Mouse (Mus musculus) liver, embryonic 16.5 days (tissue): ENCODE data around the gene Tbp. TPM values are rescaled to one million over a fixed set of nuclear protein-coding genes. Genes with fewer than 3 reads are reported as not detected.
A peak's percentile ranks its signal among the peaks of the same experiment; 100 is the strongest.
"Not testable (repeated sequence)": the region's sequence is repeated elsewhere in the genome, so short reads cannot be mapped to it uniquely, and the experiment has no call there.

ENCODE experiments used
- ATAC-seq: fragments of 200-750 bp; cut with Nextera tagmentation; 2 replicates; pipeline ENCODE4 v1.8.0; 2017; ENCODE audit warnings: low read depth, mild to moderate bottlenecking, moderate number of reproducible peaks, moderate library complexity
- H3K27ac ChIP-seq: fragments of 300-500 bp; sonication (generic); 2 replicates; pipeline ENCODE4 v1.5.1; 2014; ENCODE audit warnings: mild to moderate bottlenecking, low read length
- H3K27me3 ChIP-seq: fragments of 300-500 bp; sonication (generic); 2 replicates; pipeline ENCODE4 v1.6.1; 2014; ENCODE audit warnings: low read depth, low read length, mixed read lengths; ENCODE audit not compliant: control insufficient read depth, insufficient read depth
- H3K36me3 ChIP-seq: fragments of 300-500 bp; sonication (generic); 2 replicates; pipeline ENCODE4 v1.6.1; 2014; ENCODE audit warnings: mild to moderate bottlenecking; ENCODE audit not compliant: control insufficient read depth, insufficient read depth
- H3K4me1 ChIP-seq: fragments of 300-500 bp; sonication (generic); 2 replicates; pipeline ENCODE4 v1.6.1; 2014; ENCODE audit warnings: low read depth, low read length, mixed read lengths; ENCODE audit not compliant: control insufficient read depth
- H3K4me2 ChIP-seq: fragments of 300-500 bp; sonication (generic); 2 replicates; pipeline ENCODE4 v1.6.1; 2014; ENCODE audit warnings: low read depth, low read length, mixed read lengths
- H3K4me3 ChIP-seq: fragments of 300-500 bp; sonication (generic); 2 replicates; pipeline ENCODE4 v1.5.1; 2014; ENCODE audit warnings: low read depth, mild to moderate bottlenecking, low read length
- H3K9ac ChIP-seq: fragments of 300-500 bp; sonication (generic); 2 replicates; pipeline ENCODE4 v1.6.1; 2014; ENCODE audit warnings: low read depth, low read length
- H3K9me3 ChIP-seq: fragments of 300-500 bp; sonication (generic); replicated peaks from 2 replicates; pipeline ENCODE4 v1.6.1; 2016; ENCODE audit warnings: low read length; ENCODE audit not compliant: control insufficient read depth
- WGBS: fragments of 180-500 bp; shearing (Covaris S2); extraction: QIAGEN DNeasy Blood & Tissue Kit; methylation state at CpG from one replicate; pipeline ENCODE4 v1.1.7; 2014; ENCODE audit not compliant: insufficient replicate concordance; 5-methylcytosine and 5-hydroxymethylcytosine counted together
- polyA plus RNA-seq: library from polyadenylated mRNA; unstranded; fragments of >200 nt; fragmentation: Nextera tagmentation; extraction: Ambion mirVana; gene quantifications from 2 replicates; pipeline ENCODE4 v1.2.1, GENCODE M21; 2015

Gene Tbp
- polyA plus RNA-seq, 1 experiment from 2014 or later = 17.1 TPM

DNA sequence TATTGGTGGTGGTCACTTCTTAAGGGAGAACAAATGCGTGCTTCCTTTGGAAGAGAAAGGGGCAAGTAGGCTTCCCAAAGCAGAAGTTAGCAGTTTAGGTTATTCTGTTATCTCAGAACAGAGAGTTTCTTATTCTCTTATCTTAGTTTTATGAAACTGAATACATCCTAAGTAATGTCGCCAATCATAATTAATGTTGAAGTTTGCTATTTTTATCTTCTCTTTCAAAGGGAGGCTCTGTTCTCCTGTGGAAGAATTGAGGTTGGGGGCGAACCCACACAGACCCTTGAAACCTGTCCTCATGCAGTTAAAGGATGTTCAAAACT, 28.1 kb downstream of the Tbp start:
- Histone ChIP-seq H3K4me3 (peak overlapping the region; percentile 94), H3K27ac (peak overlapping the region; percentile 84), H3K9me3 (no peaks in the 10 kb centered on the region), H3K36me3 (peaks cover 6% of the 10 kb centered on the region), H3K4me2 (peak overlapping the region; percentile 95), H3K4me1 (peaks cover 10% of the 10 kb centered on the region), H3K9ac (peak overlapping the region; percentile 86), H3K27me3 (no peaks in the 10 kb centered on the region)
- WGBS = 21% methylated on average over 3 of the region's 3 CpGs
- ATAC-seq = no peak

DNA sequence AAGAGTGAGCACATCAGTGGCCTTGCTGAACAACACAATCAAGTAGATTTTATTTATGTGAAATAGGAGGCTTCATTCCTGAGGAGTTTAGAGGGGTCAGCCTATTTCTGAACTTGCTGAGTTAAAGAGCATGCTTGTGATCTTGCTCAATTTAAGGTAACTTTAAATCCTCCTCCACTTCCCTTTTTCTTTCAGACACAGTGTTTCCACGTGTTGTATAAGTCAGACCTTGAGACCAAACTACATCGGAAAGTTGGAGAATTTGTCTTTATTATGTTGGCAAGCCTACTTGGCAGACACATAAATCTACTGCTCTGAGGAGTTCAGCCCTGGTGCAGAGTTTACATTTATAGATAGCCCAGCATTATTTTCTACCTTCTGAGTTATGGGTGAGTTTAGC, 29.2 kb downstream of the Tbp start:
- H3K27ac ChIP-seq = no peak overlapping the region
- no peaks in the 10 kb centered on the region for H3K27me3 ChIP-seq
- no peak for ATAC-seq
- H3K9me3 ChIP-seq = no peaks in the 10 kb centered on the region
- no peak overlapping the region for H3K9ac ChIP-seq
- peaks cover 10% of the 10 kb centered on the region for H3K4me1 ChIP-seq
- WGBS = 36% methylated on average over 2 of the region's 2 CpGs
- peaks cover 3% of the 10 kb centered on the region; the same call in 1 of the 2 replicates for H3K36me3 ChIP-seq
- H3K4me2 ChIP-seq = no peak overlapping the region
- no peak overlapping the region for H3K4me3 ChIP-seq

GRCm38 (mm10) chr17:15530141-15530540, 30.5 kb downstream of the Tbp start:
- 19% methylated on average over 5 of the region's 5 CpGs for WGBS
- peaks cover 10% of the 10 kb centered on the region for H3K4me1 ChIP-seq

GRCm38 (mm10) chr17:15535162-15535800, 35.6 kb downstream of the Tbp start:
- Histone ChIP-seq H3K4me2 (no peak overlapping the region), H3K9ac (no peak overlapping the region)
- 54% methylated on average over 11 of the region's 11 CpGs for WGBS

More at GRCm38 (mm10) chr17:15530141-15530540, 30.5 kb downstream of the Tbp start:
- no peak overlapping the region for H3K4me2 ChIP-seq
- no peaks in the 10 kb centered on the region for H3K9me3 ChIP-seq
- no peak overlapping the region for H3K27ac ChIP-seq
- H3K9ac ChIP-seq = no peak overlapping the region
- no peak for ATAC-seq
- H3K36me3 ChIP-seq = no peaks in the 10 kb centered on the region
- H3K4me3 ChIP-seq = no peak overlapping the region
- H3K27me3 ChIP-seq = peaks cover 3% of the 10 kb centered on the region

DNA sequence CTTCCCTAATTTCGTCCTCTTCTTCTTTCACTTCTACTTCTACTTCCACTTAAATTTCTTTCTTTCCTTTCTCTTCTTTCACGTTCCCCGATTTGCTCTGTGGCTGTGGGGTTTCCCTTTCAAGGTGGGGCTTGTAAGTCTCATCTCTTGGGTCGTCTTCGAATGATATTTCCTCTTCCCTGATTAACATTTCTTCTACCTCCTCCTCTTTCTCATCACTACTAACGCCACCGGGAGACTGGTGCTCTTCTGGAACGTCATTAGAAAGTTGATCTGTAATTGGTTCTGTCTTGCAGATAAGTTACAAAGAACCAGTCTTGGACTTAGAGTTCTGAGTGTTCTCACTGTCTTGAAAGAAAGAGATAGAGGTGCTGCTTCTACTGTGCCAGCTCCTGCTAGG, 36.3 kb downstream of the Tbp start:
- Histone ChIP-seq H3K9me3 (no peaks in the 10 kb centered on the region), H3K27me3 (peaks cover 26% of the 10 kb centered on the region), H3K36me3 (no peaks in the 10 kb centered on the region), H3K4me3 (peak overlapping the region; percentile 48), H3K27ac (no peak overlapping the region), H3K4me2 (peak overlapping the region; percentile 60), H3K9ac (no peak overlapping the region), H3K4me1 (no peaks in the 10 kb centered on the region)
- 12% methylated on average over 8 of the region's 8 CpGs for WGBS
- ATAC-seq = no peak

More at GRCm38 (mm10) chr17:15535162-15535800, 35.6 kb downstream of the Tbp start:
- Histone ChIP-seq H3K36me3 (no peaks in the 10 kb centered on the region), H3K9me3 (no peaks in the 10 kb centered on the region), H3K27me3 (peaks cover 26% of the 10 kb centered on the region), H3K4me1 (no peaks in the 10 kb centered on the region), H3K4me3 (no peak overlapping the region), H3K27ac (no peak overlapping the region)
- ATAC-seq = no peak

DNA sequence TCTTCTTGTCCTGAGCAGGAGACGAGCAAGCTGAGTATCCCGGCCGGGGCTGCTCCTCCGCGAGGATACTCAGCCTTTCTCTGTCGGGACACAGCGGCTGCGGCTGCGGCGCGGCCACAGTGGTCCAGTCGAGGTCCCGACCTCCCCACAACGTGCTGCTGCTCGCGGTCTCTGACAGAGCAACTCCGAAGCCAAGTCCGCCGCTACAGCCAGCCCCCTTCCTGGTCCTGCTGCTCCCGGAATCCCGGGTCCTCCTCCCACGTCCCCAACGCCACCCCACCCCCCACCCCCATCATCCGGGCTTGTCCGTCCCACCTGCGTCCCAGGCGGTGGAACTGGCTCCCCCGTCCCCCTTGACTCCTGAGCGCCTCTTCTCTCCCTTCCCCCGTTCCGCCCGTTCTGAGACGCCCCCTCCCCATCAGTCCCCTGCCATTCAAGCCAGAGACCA, 36.8 kb downstream of the Tbp start:
- Histone ChIP-seq H3K27me3 (peaks cover 26% of the 10 kb centered on the region), H3K4me1 (no peaks in the 10 kb centered on the region), H3K4me3 (peak overlapping the region; percentile 48), H3K9me3 (no peaks in the 10 kb centered on the region), H3K9ac (no peak overlapping the region), H3K36me3 (no peaks in the 10 kb centered on the region), H3K4me2 (peak overlapping the region; percentile 60), H3K27ac (no peak overlapping the region)
- 1% methylated on average over 33 of the region's 33 CpGs for WGBS
- ATAC-seq = no peak

- no peaks in the 10 kb centered on the region for H3K36me3 ChIP-seq
- no peak overlapping the region for H3K4me2 ChIP-seq
- H3K27me3 ChIP-seq = peaks cover 21% of the 10 kb centered on the region
- no peaks in the 10 kb centered on the region for H3K9me3 ChIP-seq
- no peak overlapping the region for H3K4me3 ChIP-seq
- H3K27ac ChIP-seq = no peak overlapping the region
- WGBS = 47% methylated on average over 4 of the region's 4 CpGs
- ATAC-seq = no peak
- H3K9ac ChIP-seq = no peak overlapping the region
- no peaks in the 10 kb centered on the region for H3K4me1 ChIP-seq
Observed at GRCm38 (mm10) chr17:15540309-15540708, 40.6 kb downstream of the Tbp start.

GRCm38 (mm10) chr17:15543868-15544267, 44.2 kb downstream of the Tbp start:
- not testable (repeated sequence) for H3K4me2 ChIP-seq, H3K9ac ChIP-seq, H3K9me3 ChIP-seq, ATAC-seq, H3K4me3 ChIP-seq, H3K27me3 ChIP-seq, H3K36me3 ChIP-seq, H3K27ac ChIP-seq, H3K4me1 ChIP-seq
- 59% methylated on average over 3 of the region's 4 CpGs for WGBS

DNA sequence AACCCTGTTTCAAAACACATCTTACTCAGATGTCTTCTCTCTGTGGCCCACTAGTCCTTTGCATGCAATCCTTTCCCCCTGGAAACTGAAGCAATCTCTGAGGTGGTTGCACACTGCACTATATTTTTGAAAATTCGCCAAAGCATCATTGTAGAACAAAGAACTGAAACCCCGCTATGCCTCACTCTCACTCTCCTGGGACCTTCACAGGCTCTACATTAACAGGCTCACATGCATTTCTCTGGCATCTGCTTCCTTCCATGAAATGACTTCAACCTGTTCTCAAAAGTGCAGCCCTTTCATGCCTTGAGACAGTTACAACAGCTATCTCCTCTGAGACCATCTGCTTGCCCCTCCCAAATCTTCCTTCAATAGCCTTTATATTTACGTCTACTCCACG, 46.8 kb downstream of the Tbp start:
- H3K36me3 ChIP-seq = no peaks in the 10 kb centered on the region

More for the DNA sequence above, 46.8 kb downstream of the Tbp start:
- 50% methylated on average over 4 of the region's 4 CpGs for WGBS
- no peak for ATAC-seq
- H3K4me1 ChIP-seq = no peaks in the 10 kb centered on the region
- H3K4me2 ChIP-seq = no peak overlapping the region
- H3K4me3 ChIP-seq = no peak overlapping the region
- H3K27ac ChIP-seq = no peak overlapping the region
- H3K27me3 ChIP-seq = no peaks in the 10 kb centered on the region; the same call in 1 of the 2 replicates
- no peaks in the 10 kb centered on the region for H3K9me3 ChIP-seq
- H3K9ac ChIP-seq = no peak overlapping the region
